Mouse (Mus musculus): ENCODE measurements around the gene Mettl4. TPM values are rescaled to one million over a fixed set of nuclear protein-coding genes. Genes with fewer than 3 reads are reported as not detected.

The Mettl4 gene
- 1 to 10 TPM; 6.8 to 6.9 TPM for total RNA-seq (2023)

DNA sequence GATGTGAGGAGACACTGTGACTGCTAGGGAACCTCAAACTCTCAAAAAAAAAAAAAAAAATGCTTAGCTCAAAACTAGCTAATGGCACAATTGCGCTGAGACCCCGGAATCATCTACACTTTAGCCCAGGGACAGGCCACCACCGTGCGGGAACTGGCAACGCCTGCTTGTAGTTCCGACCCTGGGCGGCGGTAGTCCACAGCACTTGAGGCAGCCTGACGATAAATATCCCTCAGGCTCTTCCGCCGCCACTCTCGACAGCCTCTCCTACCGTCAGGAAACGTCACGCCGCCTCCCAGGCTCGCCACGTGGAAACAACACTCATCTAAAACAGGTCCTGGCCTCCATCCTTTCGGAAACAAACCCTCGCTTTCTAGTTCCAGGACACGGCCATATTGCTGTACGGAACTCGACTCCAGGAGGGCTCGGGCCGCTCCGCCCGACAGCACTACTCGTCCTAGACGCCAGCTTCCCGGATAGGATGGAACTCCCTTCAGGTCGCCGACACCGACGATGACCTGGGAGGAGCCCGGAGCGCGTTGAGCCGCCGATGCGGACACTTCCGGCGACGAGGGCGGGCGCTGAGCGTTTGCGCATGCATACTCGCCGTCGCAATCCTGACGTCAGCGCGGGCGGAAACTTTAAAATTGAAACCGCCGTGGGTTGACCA lies at the start of gene Mettl4:
Mettl4 (minus strand) TSS at position 554 of the 670 bp plus-strand sequence.

Data from neutrophil, adult 59 days (primary cell).